Mouse (Mus musculus) ES-E14 (cell line): ENCODE measurements at regions not wholly inside any gene's neighbourhood (a gene's known extent, or its start where the extent isn't known, plus 50 kb on each side); places are given as distances from the start of the nearest gene placed in this dataset.
A peak's percentile ranks its signal among the peaks of the same experiment; 100 is the strongest.

Source experiments
- DNase-seq: peaks from one replicate; pipeline ENCODE4 v3.0.0-alpha.2; 2013; ENCODE audit warnings: low read depth, low spot score
- H3K27ac ChIP-seq: 2 replicates; pipeline ENCODE4 v1.5.1; 2012; ENCODE audit warnings: low read depth, mild to moderate bottlenecking, low read length, moderate library complexity, mixed read lengths; ENCODE audit not compliant: poor library complexity, insufficient read depth, severe bottlenecking
- H3K36me3 ChIP-seq: 2 replicates; pipeline ENCODE4 v1.6.1; 2012; ENCODE audit warnings: mild to moderate bottlenecking, low read length, moderate library complexity, mixed read lengths; ENCODE audit not compliant: control insufficient read depth, poor library complexity, insufficient read depth, severe bottlenecking
- H3K4me1 ChIP-seq, 2 experiments: fragments of 150-350 bp in 1 of 2; sonication (generic) in 1 of 2; 2 replicates each; pipeline ENCODE4 v1.6.1; 2012; ENCODE audit warnings: low read length in 2 of 2, mild to moderate bottlenecking in 1 of 2, mixed read lengths in 1 of 2; ENCODE audit not compliant: control insufficient read depth in 2 of 2, insufficient read depth in 2 of 2, poor library complexity in 1 of 2
- H3K4me3 ChIP-seq, 2 experiments: fragments of 150-350 bp in 1 of 2; sonication (generic) in 1 of 2; 2 replicates each; pipeline ENCODE4 v1.5.1; 2012; ENCODE audit warnings: low read length in 2 of 2, low read depth in 1 of 2, mild to moderate bottlenecking in 1 of 2, mixed read lengths in 1 of 2; ENCODE audit not compliant: insufficient read depth in 1 of 2, poor library complexity in 1 of 2, severe bottlenecking in 1 of 2
- H3K9ac ChIP-seq: 2 replicates; pipeline ENCODE4 v1.6.1; 2012; ENCODE audit warnings: low read depth, mild to moderate bottlenecking, low read length, mixed read lengths; ENCODE audit not compliant: poor library complexity, insufficient read depth, severe bottlenecking
- H3K9me3 ChIP-seq: fragments of 150-350 bp; sonication (generic); 2 replicates; pipeline ENCODE4 v1.6.1; 2012; ENCODE audit warnings: low read depth, mild to moderate bottlenecking, low read length; ENCODE audit not compliant: control insufficient read depth, insufficient read depth
- CHD2 ChIP-seq: IDR thresholded peaks from 2 replicates; pipeline ENCODE4 v1.6.1; 2014; ENCODE audit warnings: mild to moderate bottlenecking, low read depth, low read length, inconsistent platforms
- HCFC1 ChIP-seq: IDR thresholded peaks from 2 replicates; pipeline ENCODE4 v1.6.1; 2012; ENCODE audit warnings: low read length, inconsistent platforms, borderline replicate concordance; ENCODE audit not compliant: insufficient read depth
- MAFK ChIP-seq: IDR thresholded peaks from 2 replicates; pipeline ENCODE4 v1.6.1; 2014; ENCODE audit warnings: mild to moderate bottlenecking, low read depth, low read length, inconsistent platforms; ENCODE audit not compliant: insufficient read depth
- ZC3H11A ChIP-seq: IDR thresholded peaks from 2 replicates; pipeline ENCODE4 v1.6.1; 2012; ENCODE audit warnings: low read depth, mild to moderate bottlenecking, inconsistent platforms, low read length, borderline replicate concordance
- ZNF384 ChIP-seq: IDR thresholded peaks from 2 replicates; pipeline ENCODE4 v1.6.1; 2012; ENCODE audit warnings: low read depth, low read length, inconsistent platforms
- in situ Hi-C, 2 experiments: fragments of 600-800 bp; cut with MboI; formaldehyde crosslinking; loops; one replicate each; pipeline ENCODE4 v1.15.1; 2025; ENCODE audit warnings: low sequenced_read_pairs in 2 of 2, inconsistent platforms in 1 of 2; ENCODE audit not compliant: unreplicated experiment in 2 of 2

GRCm38 (mm10) chr15:85671701-85672191, 63.0 kb upstream of the Ppara start:
- TF ChIP-seq CHD2: no peak
- TF ChIP-seq MAFK: no peak
- no peak for TF ChIP-seq ZNF384
- TF ChIP-seq HCFC1: no peak
- in situ Hi-C loops: no loop called here
- no peak for DNase-seq
- Histone ChIP-seq H3K36me3 (no peaks in the 10 kb centered on the region), H3K9ac (peak overlapping the region; percentile 53), H3K4me3 (peak overlapping the region; percentile 77 to 93), H3K4me1 (no peaks in the 10 kb centered on the region; a peak in 1 of 4 replicates), H3K9me3 (no peaks in the 10 kb centered on the region), H3K27ac (no peak overlapping the region)

DNA sequence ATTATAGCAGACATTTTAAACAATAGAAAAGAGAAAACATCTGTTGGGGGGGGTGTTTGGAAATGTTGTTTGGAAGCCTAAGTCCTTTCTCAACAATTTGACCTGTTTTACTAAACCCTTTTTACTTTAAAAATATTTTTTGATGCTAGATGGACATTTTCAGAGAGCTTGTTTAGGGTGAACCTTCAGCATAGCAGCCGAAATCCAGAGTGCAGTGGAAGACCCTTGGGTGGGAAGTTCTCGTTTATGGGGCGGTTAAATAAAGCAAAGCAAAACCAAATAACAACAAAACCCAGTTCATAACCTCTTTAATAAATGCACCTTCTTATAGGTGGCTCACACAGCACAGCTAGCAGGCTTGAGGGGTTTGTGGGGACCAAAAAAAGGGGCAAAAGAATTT, 62.4 kb upstream of the Ppara start:
- H3K9me3 ChIP-seq: no peaks in the 10 kb centered on the region
- no peak overlapping the region for H3K27ac ChIP-seq
- H3K4me3 ChIP-seq: peak overlapping the region in 1 of 2 experiments; percentile 77; a peak in 2 of 4 replicates
- no peaks in the 10 kb centered on the region for H3K36me3 ChIP-seq
- in situ Hi-C loops: no loop called here
- H3K9ac ChIP-seq: no peak overlapping the region
- no peaks in the 10 kb centered on the region; a peak in 1 of 4 replicates for H3K4me1 ChIP-seq
- TF ChIP-seq HCFC1 (no peak), CHD2 (no peak), MAFK (no peak), ZC3H11A (no peak), ZNF384 (no peak)
- no peak for DNase-seq

GRCm38 (mm10) chr15:85672931-85673330, 61.9 kb upstream of the Ppara start:
- Histone ChIP-seq H3K36me3 (no peaks in the 10 kb centered on the region), H3K9ac (no peak overlapping the region), H3K4me1 (no peaks in the 10 kb centered on the region; a peak in 1 of 4 replicates), H3K27ac (no peak overlapping the region), H3K4me3 (no peak overlapping the region), H3K9me3 (no peaks in the 10 kb centered on the region)
- no peak for DNase-seq
- no peak for TF ChIP-seq ZNF384
- no peak for TF ChIP-seq CHD2
- TF ChIP-seq HCFC1: no peak
- TF ChIP-seq MAFK: no peak
- no peak for TF ChIP-seq ZC3H11A
- in situ Hi-C loops: no loop called here

- no peak overlapping the region for H3K4me3 ChIP-seq
- no peak for TF ChIP-seq HCFC1
- H3K9ac ChIP-seq: no peak overlapping the region
- H3K4me1 ChIP-seq: no peaks in the 10 kb centered on the region; a peak in 1 of 4 replicates
- H3K27ac ChIP-seq: no peak overlapping the region
- DNase-seq: no peak
- H3K36me3 ChIP-seq: no peaks in the 10 kb centered on the region
- in situ Hi-C loops: no loop called here
- no peaks in the 10 kb centered on the region for H3K9me3 ChIP-seq
These were observed 61.3 kb upstream of the Ppara start for GRCm38 (mm10) chr15:85673506-85673905.
